Mouse (Mus musculus): ENCODE measurements around the gene Robo4. TPM values are rescaled to one million over a fixed set of nuclear protein-coding genes. Genes with fewer than 3 reads are reported as not detected.

Robo4 gene
- total RNA-seq (2021) = 10 to 100 TPM; 16.7 to 23.6 TPM
- long read RNA-seq, experiment 1, full-length matches to known transcripts = 4 of 32 reads
- long read RNA-seq, experiment 1, partial matches to known transcripts = 28 of 32 reads
- long read RNA-seq, experiment 1, other reads (novel, unspliced or antisense) = 0 of 32 reads
- long read RNA-seq, experiment 2, full-length matches to known transcripts = 14 of 34 reads
- long read RNA-seq, experiment 2, partial matches to known transcripts = 14 of 34 reads
- long read RNA-seq, experiment 2, other reads (novel, unspliced or antisense) = 6 of 34 reads

- intact Hi-C loops (cut with DNase I; ENCODE audit: low total_unique reads) = no loop called here
- DNase-seq = no peak
These were observed at the start of gene Robo4 for GRCm38 (mm10) chr9:37401802-37402201. Gene Robo4 (plus strand): TSS chr9:37401897.

GRCm38 (mm10) chr9:37354485-37354884 lies 47.2 kb upstream of the Robo4 start:
- no peak for DNase-seq
- intact Hi-C loops (cut with DNase I; ENCODE audit: low total_unique reads) = no loop called here

- DNase-seq = no peak
- intact Hi-C loops (cut with DNase I; ENCODE audit: low total_unique reads) = no loop called here
These were observed 42.9 kb upstream of the Robo4 start for GRCm38 (mm10) chr9:37358713-37359330.

- no peak for DNase-seq
- intact Hi-C loops (cut with DNase I; ENCODE audit: low total_unique reads) = no loop called here
These were observed 42.1 kb upstream of the Robo4 start for GRCm38 (mm10) chr9:37359331-37360220.

GRCm38 (mm10) chr9:37362084-37362483 lies 39.6 kb upstream of the Robo4 start:
- intact Hi-C loops (cut with DNase I; ENCODE audit: low total_unique reads) = no loop called here
- no peak for DNase-seq

- intact Hi-C loops (cut with DNase I; ENCODE audit: low total_unique reads) = no loop called here
- DNase-seq = no peak
These were observed 38.8 kb upstream of the Robo4 start for GRCm38 (mm10) chr9:37362881-37363280.

- intact Hi-C loops (cut with DNase I; ENCODE audit: low total_unique reads) = no loop called here
- no peak for DNase-seq
These were observed 38.1 kb upstream of the Robo4 start for GRCm38 (mm10) chr9:37363551-37363950.

GRCm38 (mm10) chr9:37364392-37364791 lies 37.3 kb upstream of the Robo4 start:
- no peak for DNase-seq
- intact Hi-C loops (cut with DNase I; ENCODE audit: low total_unique reads) = no loop called here

GRCm38 (mm10) chr9:37365706-37366105 lies 36.0 kb upstream of the Robo4 start:
- no peak for DNase-seq
- intact Hi-C loops (cut with DNase I; ENCODE audit: low total_unique reads) = no loop called here

GRCm38 (mm10) chr9:37367301-37368080 lies 34.2 kb upstream of the Robo4 start, which contains the start of gene Hepacam:
Gene Hepacam (plus strand): TSS chr9:37367351.
- DNase-seq = no peak
- intact Hi-C loops (cut with DNase I; ENCODE audit: low total_unique reads) = no loop called here

GRCm38 (mm10) chr9:37368081-37368830 lies 33.4 kb upstream of the Robo4 start:
- intact Hi-C loops (cut with DNase I; ENCODE audit: low total_unique reads) = no loop called here
- no peak for DNase-seq

- DNase-seq = no peak
- intact Hi-C loops (cut with DNase I; ENCODE audit: low total_unique reads) = no loop called here
These were observed 32.8 kb upstream of the Robo4 start for GRCm38 (mm10) chr9:37368860-37369259.

- no peak for DNase-seq
- intact Hi-C loops (cut with DNase I; ENCODE audit: low total_unique reads) = no loop called here
These were observed 30.4 kb upstream of the Robo4 start for GRCm38 (mm10) chr9:37371232-37371801.

GRCm38 (mm10) chr9:37375718-37376117 lies 26.0 kb upstream of the Robo4 start:
- intact Hi-C loops (cut with DNase I; ENCODE audit: low total_unique reads) = no loop called here

GRCm38 (mm10) chr9:37383161-37383560 lies 18.5 kb upstream of the Robo4 start:
- intact Hi-C loops (cut with DNase I; ENCODE audit: low total_unique reads) = no loop called here
- DNase-seq = no peak

More at GRCm38 (mm10) chr9:37375718-37376117, 26.0 kb upstream of the Robo4 start:
- DNase-seq = no peak

- peak; percentile 45 for DNase-seq
- intact Hi-C loops (cut with DNase I; ENCODE audit: low total_unique reads) = no loop called here
These were observed 17.2 kb upstream of the Robo4 start for GRCm38 (mm10) chr9:37384284-37385182.

GRCm38 (mm10) chr9:37390891-37391290 lies 10.8 kb upstream of the Robo4 start:
- DNase-seq = no peak

GRCm38 (mm10) chr9:37392071-37392470 lies 9.6 kb upstream of the Robo4 start:
- no peak for DNase-seq
- intact Hi-C loops (cut with DNase I; ENCODE audit: low total_unique reads) = no loop called here

More at GRCm38 (mm10) chr9:37390891-37391290, 10.8 kb upstream of the Robo4 start:
- intact Hi-C loops (cut with DNase I; ENCODE audit: low total_unique reads) = no loop called here

All from gastrocnemius, postnatal 14 days (tissue).